Mouse (Mus musculus) lung, adult 2 months (tissue): ENCODE measurements around the gene Clpb.

Experiments
- CTCF ChIP-seq: fragments of 200-500 bp; IDR thresholded peaks from 2 replicates; pipeline ENCODE4 v1.5.1; 2011; ENCODE audit warnings: mild to moderate bottlenecking, low read length, control low read depth; ENCODE audit not compliant: insufficient read depth
- POLR2A ChIP-seq: fragments of 200-500 bp; IDR thresholded peaks from 2 replicates; pipeline ENCODE4 v1.6.1; 2011; ENCODE audit warnings: low read depth, mild to moderate bottlenecking, control low read depth, low read length, borderline replicate concordance; ENCODE audit errors: extremely low read depth

DNA sequence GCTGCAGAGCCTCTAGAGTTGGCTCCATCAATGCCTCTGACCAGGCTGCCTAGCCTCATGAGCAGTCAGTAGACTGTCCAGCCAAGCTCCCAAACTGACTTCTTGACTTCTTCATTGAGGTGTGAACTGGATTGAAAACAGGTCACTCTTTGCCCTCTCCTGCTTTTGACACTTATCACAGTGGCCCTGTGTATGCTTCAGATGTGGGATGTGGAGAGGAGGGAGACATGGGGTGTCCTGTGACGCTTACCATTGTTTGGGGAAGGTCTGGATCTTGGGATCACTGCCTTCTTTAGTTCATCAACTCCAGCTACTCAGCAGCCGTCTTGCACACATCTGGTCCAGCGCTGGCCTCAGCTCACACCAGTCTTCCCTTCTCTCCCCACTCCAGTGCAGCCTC lies 36.9 kb downstream of the Clpb start:
- TF ChIP-seq CTCF (no peak), POLR2A (no peak)
